Mouse (Mus musculus): ENCODE data around the gene Rad21l. TPM values are rescaled to one million over a fixed set of nuclear protein-coding genes. Genes with fewer than 3 reads are reported as not detected.

Gene Rad21l
- polyA plus RNA-seq, 1 experiment = not detected

- Histone ChIP-seq H3ac (ENCODE audit: control insufficient read depth, insufficient read length, low read depth) (no peak overlapping the region), H3K27me3 (ENCODE audit: control insufficient read depth, insufficient read depth, insufficient read length) (peaks cover 3% of the 10 kb centered on the region), H3K4me3 (ENCODE audit: insufficient read depth, poor library complexity, severe bottlenecking) (no peak overlapping the region), H3K79me2 (ENCODE audit: control insufficient read depth, insufficient read depth) (no peaks in the 10 kb centered on the region), H3K79me3 (ENCODE audit: low read depth) (no peaks in the 10 kb centered on the region), H3K36me3 (ENCODE audit: control insufficient read depth, insufficient read depth) (no peaks in the 10 kb centered on the region)
- TF ChIP-seq USF1 (IDR thresholded peaks at IDR 0.05; ENCODE audit: low read depth) (no peak), MYOG (IDR thresholded peaks at IDR 0.05; ENCODE audit: control insufficient read depth, extremely low read depth, insufficient read length) (no peak), CTCF (IDR thresholded peaks at IDR 0.05; ENCODE audit: control insufficient read depth, insufficient read depth, insufficient read length) (no peak), MAX (IDR thresholded peaks at IDR 0.05) (no peak), FOSL1 (IDR thresholded peaks at IDR 0.05; ENCODE audit: insufficient read depth, low read length, poor library complexity, severe bottlenecking) (no peak), MYOD1 (IDR thresholded peaks at IDR 0.05; ENCODE audit: control insufficient read depth, insufficient read length, low read depth) (no peak), CEBPB (IDR thresholded peaks at IDR 0.05; ENCODE audit: low read depth) (no peak)
These were observed 2.6 kb upstream of the Rad21l start for GRCm38 (mm10) chr2:151670968-151671329.

DNA sequence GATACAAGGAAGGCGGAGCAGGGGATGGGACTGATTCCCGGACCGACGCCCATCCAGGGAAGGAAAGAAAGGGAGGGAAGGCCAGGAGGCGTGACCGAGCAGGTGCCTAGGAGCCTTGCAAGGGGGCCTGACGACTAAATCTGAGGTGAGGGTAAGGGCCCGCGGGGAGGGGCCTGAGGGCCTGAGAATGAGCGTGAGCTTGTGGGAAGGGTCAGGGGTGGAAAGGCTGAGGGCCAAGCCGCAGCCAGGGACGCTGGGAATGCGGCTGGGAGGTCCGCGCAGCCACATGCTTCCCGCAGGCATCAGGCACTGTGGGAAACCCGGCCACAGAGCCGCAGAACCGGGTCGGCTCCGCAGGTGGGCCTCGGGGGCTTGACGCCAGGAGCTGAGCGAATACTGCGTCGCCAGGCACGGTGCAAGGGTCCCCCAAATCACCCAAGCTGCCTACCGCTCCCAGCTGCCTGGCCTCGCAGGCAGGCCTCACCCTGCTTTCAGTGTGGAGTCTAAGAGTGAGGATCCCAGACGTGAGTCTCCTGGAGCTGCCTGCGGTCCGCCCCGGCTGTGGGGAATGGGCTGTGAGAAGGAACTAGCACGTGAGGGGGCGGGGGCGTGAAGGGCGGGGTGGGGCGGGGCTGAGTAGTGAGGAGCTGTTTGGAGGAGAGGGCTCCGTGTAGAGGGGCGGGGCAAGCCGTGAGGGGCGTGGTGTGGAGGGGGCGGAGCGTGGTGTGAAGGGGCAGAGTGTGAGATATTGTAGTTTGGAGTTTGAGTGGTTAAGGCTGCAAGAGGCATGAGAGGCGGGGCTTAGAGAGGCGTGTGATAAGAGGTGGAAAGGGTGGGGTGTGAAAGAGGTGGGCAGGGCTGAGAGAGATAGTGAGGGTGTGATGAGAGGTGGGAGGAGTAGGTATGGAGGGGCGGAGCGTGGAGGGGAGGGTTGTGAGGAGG, 2.0 kb upstream of the Rad21l start:
- TF ChIP-seq MYOD1 (IDR thresholded peaks at IDR 0.05; ENCODE audit: control insufficient read depth, insufficient read length, low read depth) (no peak), CTCF (IDR thresholded peaks at IDR 0.05; ENCODE audit: control insufficient read depth, insufficient read depth, insufficient read length) (no peak), FOSL1 (IDR thresholded peaks at IDR 0.05; ENCODE audit: insufficient read depth, low read length, poor library complexity, severe bottlenecking) (no peak), MYOG (IDR thresholded peaks at IDR 0.05; ENCODE audit: control insufficient read depth, extremely low read depth, insufficient read length) (no peak), USF1 (IDR thresholded peaks at IDR 0.05; ENCODE audit: low read depth) (no peak), MAX (IDR thresholded peaks at IDR 0.05) (no peak), CEBPB (IDR thresholded peaks at IDR 0.05; ENCODE audit: low read depth) (no peak)
- H3K27me3 ChIP-seq (ENCODE audit: control insufficient read depth, insufficient read depth, insufficient read length) = peaks cover 3% of the 10 kb centered on the region

DNA sequence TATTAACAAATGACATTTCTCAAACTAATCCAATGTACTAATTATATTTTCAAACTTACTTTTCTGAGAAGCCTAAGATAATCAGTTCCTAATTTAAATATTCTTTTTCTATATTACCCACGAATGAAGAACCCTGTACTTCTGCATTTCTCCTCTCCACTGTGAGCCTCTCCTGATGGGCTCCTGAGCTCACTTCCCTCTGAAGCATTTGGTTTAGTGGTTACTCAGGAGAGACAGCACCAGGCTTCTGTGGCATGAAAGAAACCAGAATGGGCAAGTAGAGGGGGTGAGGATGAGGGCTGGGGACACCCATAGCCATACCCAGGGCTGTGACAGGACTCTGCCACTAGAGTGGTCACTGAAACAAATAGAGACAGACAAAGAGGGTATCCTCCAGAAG, 16.3 kb downstream of the Rad21l start:
- no peak overlapping the region for H3ac ChIP-seq (ENCODE audit: control insufficient read depth, insufficient read length, low read depth)
- peaks cover 3% of the 10 kb centered on the region for H3K27me3 ChIP-seq (ENCODE audit: control insufficient read depth, insufficient read depth, insufficient read length)
- H3K4me3 ChIP-seq (ENCODE audit: insufficient read depth, poor library complexity, severe bottlenecking) = no peak overlapping the region
- no peaks in the 10 kb centered on the region for H3K79me2 ChIP-seq (ENCODE audit: control insufficient read depth, insufficient read depth)
- no peaks in the 10 kb centered on the region for H3K79me3 ChIP-seq (ENCODE audit: low read depth)
- H3K36me3 ChIP-seq (ENCODE audit: control insufficient read depth, insufficient read depth) = no peaks in the 10 kb centered on the region
- TF ChIP-seq CEBPB (IDR thresholded peaks at IDR 0.05; ENCODE audit: low read depth) = no peak
- no peak for TF ChIP-seq MAX (IDR thresholded peaks at IDR 0.05)
- TF ChIP-seq MYOD1 (IDR thresholded peaks at IDR 0.05; ENCODE audit: control insufficient read depth, insufficient read length, low read depth) = no peak
- TF ChIP-seq CTCF (IDR thresholded peaks at IDR 0.05; ENCODE audit: control insufficient read depth, insufficient read depth, insufficient read length) = no peak
- TF ChIP-seq USF1 (IDR thresholded peaks at IDR 0.05; ENCODE audit: low read depth) = no peak
- no peak for TF ChIP-seq MYOG (IDR thresholded peaks at IDR 0.05; ENCODE audit: control insufficient read depth, extremely low read depth, insufficient read length)
- no peak for TF ChIP-seq FOSL1 (IDR thresholded peaks at IDR 0.05; ENCODE audit: insufficient read depth, low read length, poor library complexity, severe bottlenecking)

More for the DNA sequence above, 2.0 kb upstream of the Rad21l start:
- H3K79me3 ChIP-seq (ENCODE audit: low read depth) = no peaks in the 10 kb centered on the region
- H3K36me3 ChIP-seq (ENCODE audit: control insufficient read depth, insufficient read depth) = no peaks in the 10 kb centered on the region
- no peak overlapping the region for H3ac ChIP-seq (ENCODE audit: control insufficient read depth, insufficient read length, low read depth)
- H3K79me2 ChIP-seq (ENCODE audit: control insufficient read depth, insufficient read depth) = no peaks in the 10 kb centered on the region
- H3K4me3 ChIP-seq (ENCODE audit: insufficient read depth, poor library complexity, severe bottlenecking) = no peak overlapping the region

GRCm38 (mm10) chr2:151636015-151636402, 32.3 kb downstream of the Rad21l start:
- no peaks in the 10 kb centered on the region for H3K79me2 ChIP-seq (ENCODE audit: control insufficient read depth, insufficient read depth)
- no peaks in the 10 kb centered on the region for H3K36me3 ChIP-seq (ENCODE audit: control insufficient read depth, insufficient read depth)
- H3K4me3 ChIP-seq (ENCODE audit: insufficient read depth, poor library complexity, severe bottlenecking) = no peak overlapping the region
- H3ac ChIP-seq (ENCODE audit: control insufficient read depth, insufficient read length, low read depth) = no peak overlapping the region
- peaks cover 34% of the 10 kb centered on the region for H3K27me3 ChIP-seq (ENCODE audit: control insufficient read depth, insufficient read depth, insufficient read length)
- H3K79me3 ChIP-seq (ENCODE audit: low read depth) = no peaks in the 10 kb centered on the region
- TF ChIP-seq MYOG (IDR thresholded peaks at IDR 0.05; ENCODE audit: control insufficient read depth, extremely low read depth, insufficient read length) = no peak
- TF ChIP-seq CTCF (IDR thresholded peaks at IDR 0.05; ENCODE audit: control insufficient read depth, insufficient read depth, insufficient read length) = no peak
- TF ChIP-seq USF1 (IDR thresholded peaks at IDR 0.05; ENCODE audit: low read depth) = no peak
- no peak for TF ChIP-seq MYOD1 (IDR thresholded peaks at IDR 0.05; ENCODE audit: control insufficient read depth, insufficient read length, low read depth)
- TF ChIP-seq FOSL1 (IDR thresholded peaks at IDR 0.05; ENCODE audit: insufficient read depth, low read length, poor library complexity, severe bottlenecking) = no peak
- no peak for TF ChIP-seq MAX (IDR thresholded peaks at IDR 0.05)
- TF ChIP-seq CEBPB (IDR thresholded peaks at IDR 0.05; ENCODE audit: low read depth) = no peak

- Histone ChIP-seq H3K36me3 (ENCODE audit: control insufficient read depth, insufficient read depth) (no peaks in the 10 kb centered on the region), H3K79me2 (ENCODE audit: control insufficient read depth, insufficient read depth) (no peaks in the 10 kb centered on the region), H3K79me3 (ENCODE audit: low read depth) (no peaks in the 10 kb centered on the region), H3K27me3 (ENCODE audit: control insufficient read depth, insufficient read depth, insufficient read length) (peaks cover 39% of the 10 kb centered on the region), H3ac (ENCODE audit: control insufficient read depth, insufficient read length, low read depth) (no peak overlapping the region), H3K4me3 (ENCODE audit: insufficient read depth, poor library complexity, severe bottlenecking) (no peak overlapping the region)
- TF ChIP-seq MYOD1 (IDR thresholded peaks at IDR 0.05; ENCODE audit: control insufficient read depth, insufficient read length, low read depth) (no peak), CEBPB (IDR thresholded peaks at IDR 0.05; ENCODE audit: low read depth) (no peak), CTCF (IDR thresholded peaks at IDR 0.05; ENCODE audit: control insufficient read depth, insufficient read depth, insufficient read length) (no peak), MAX (IDR thresholded peaks at IDR 0.05) (no peak), MYOG (IDR thresholded peaks at IDR 0.05; ENCODE audit: control insufficient read depth, extremely low read depth, insufficient read length) (no peak), FOSL1 (IDR thresholded peaks at IDR 0.05; ENCODE audit: insufficient read depth, low read length, poor library complexity, severe bottlenecking) (no peak), USF1 (IDR thresholded peaks at IDR 0.05; ENCODE audit: low read depth) (no peak)
These were observed 32.8 kb downstream of the Rad21l start for GRCm38 (mm10) chr2:151635362-151636014.

Measured in C2C12 (cell line).